Mouse (Mus musculus) embryonic fibroblast, embryonic 13.5 days (primary cell): ENCODE measurements around the gene Ebf1. TPM values are rescaled to one million over a fixed set of nuclear protein-coding genes. Genes with fewer than 3 reads are reported as not detected.
A peak's percentile ranks its signal among the peaks of the same experiment; 100 is the strongest.

ENCODE experiments used
- H3K27ac ChIP-seq: 2 replicates; pipeline ENCODE4 v1.5.1; 2012; ENCODE audit warnings: low read length, control low read depth, inconsistent platforms; ENCODE audit not compliant: insufficient read depth
- H3K4me1 ChIP-seq: 2 replicates; pipeline ENCODE4 v1.6.1; 2011; ENCODE audit warnings: low read length; ENCODE audit not compliant: control insufficient read depth, insufficient read depth
- H3K4me3 ChIP-seq: 2 replicates; pipeline ENCODE4 v1.5.1; 2011; ENCODE audit warnings: mild to moderate bottlenecking, control low read depth, low read length; ENCODE audit not compliant: insufficient read depth
- CTCF ChIP-seq: IDR thresholded peaks from 2 replicates; pipeline ENCODE4 v1.5.1; 2011; ENCODE audit warnings: mild to moderate bottlenecking, control low read depth, low read length, moderate library complexity, borderline replicate concordance; ENCODE audit not compliant: insufficient read depth
- POLR2A ChIP-seq: IDR thresholded peaks from 2 replicates; pipeline ENCODE4 v1.6.1; 2011; ENCODE audit warnings: low read depth, mild to moderate bottlenecking, control low read depth, low read length, moderate library complexity
- polyA plus RNA-seq: library from polyadenylated mRNA; stranded (reverse); fragments of >200 nt; gene quantifications from 2 replicates; pipeline ENCODE4 v1.2.4, GENCODE M21; 2011; ENCODE audit warnings: low read depth; ENCODE audit not compliant: missing spikeins, insufficient read length

The Ebf1 gene
- polyA plus RNA-seq, 1 experiment: 55.9 TPM

GRCm38 (mm10) chr11:44976254-44976802 lies 359.2 kb downstream of the Ebf1 start:
- TF ChIP-seq CTCF (no peak), POLR2A (no peak)
- Histone ChIP-seq H3K4me3 (no peak overlapping the region), H3K27ac (0 out of 2 replicates have a peak overlapping the region, but pooled peaks have one; percentile 22), H3K4me1 (no peaks in the 10 kb centered on the region)

- no peaks in the 10 kb centered on the region for H3K4me1 ChIP-seq
- no peak overlapping the region for H3K4me3 ChIP-seq
- TF ChIP-seq CTCF (no peak), POLR2A (no peak)
- peak overlapping the region; percentile 22; the same call in 1 of the 2 replicates for H3K27ac ChIP-seq
Measured at GRCm38 (mm10) chr11:44977921-44978397, 360.8 kb downstream of the Ebf1 start.

GRCm38 (mm10) chr11:44979391-44979790 lies 362.3 kb downstream of the Ebf1 start:
- Histone ChIP-seq H3K4me3 (no peak overlapping the region), H3K27ac (no peak overlapping the region), H3K4me1 (no peaks in the 10 kb centered on the region)
- TF ChIP-seq POLR2A (no peak), CTCF (no peak)

GRCm38 (mm10) chr11:44982225-44982624 lies 365.1 kb downstream of the Ebf1 start:
- H3K4me1 ChIP-seq: no peaks in the 10 kb centered on the region
- no peak for TF ChIP-seq CTCF
- no peak for TF ChIP-seq POLR2A
- no peak overlapping the region for H3K27ac ChIP-seq
- no peak overlapping the region for H3K4me3 ChIP-seq

- Histone ChIP-seq H3K4me3 (no peak overlapping the region), H3K27ac (no peak overlapping the region), H3K4me1 (no peaks in the 10 kb centered on the region)
- TF ChIP-seq CTCF (no peak), POLR2A (no peak)
Measured at GRCm38 (mm10) chr11:44983961-44984360, 366.8 kb downstream of the Ebf1 start.

- H3K4me1 ChIP-seq: no peaks in the 10 kb centered on the region
- H3K27ac ChIP-seq: no peak overlapping the region
- TF ChIP-seq POLR2A: no peak
- no peak for TF ChIP-seq CTCF
- no peak overlapping the region for H3K4me3 ChIP-seq
Measured at GRCm38 (mm10) chr11:44984381-44984780, 367.3 kb downstream of the Ebf1 start.

- no peaks in the 10 kb centered on the region for H3K4me1 ChIP-seq
- no peak for TF ChIP-seq CTCF
- TF ChIP-seq POLR2A: no peak
- H3K27ac ChIP-seq: no peak overlapping the region
- no peak overlapping the region for H3K4me3 ChIP-seq
Measured at GRCm38 (mm10) chr11:44987796-44988195, 370.7 kb downstream of the Ebf1 start.

- Histone ChIP-seq H3K4me3 (no peak overlapping the region), H3K27ac (peak overlapping the region; percentile 98)
- TF ChIP-seq CTCF: no peak
- no peak for TF ChIP-seq POLR2A
Measured at GRCm38 (mm10) chr11:45002681-45003286, 385.7 kb downstream of the Ebf1 start.

GRCm38 (mm10) chr11:45003716-45004437 lies 386.8 kb downstream of the Ebf1 start:
- Histone ChIP-seq H3K27ac (peak overlapping the region; percentile 98), H3K4me1 (peaks cover 6% of the 10 kb centered on the region; the same call in 1 of the 2 replicates)
- no peak for TF ChIP-seq CTCF
- TF ChIP-seq POLR2A: no peak

More at GRCm38 (mm10) chr11:45002681-45003286, 385.7 kb downstream of the Ebf1 start:
- H3K4me1 ChIP-seq: peaks cover 6% of the 10 kb centered on the region; the same call in 1 of the 2 replicates

More at GRCm38 (mm10) chr11:45003716-45004437, 386.8 kb downstream of the Ebf1 start:
- H3K4me3 ChIP-seq: no peak overlapping the region
